Mouse (Mus musculus) right cerebral cortex, postnatal 36 days (tissue): ENCODE data around the gene Usp12.
A peak's percentile ranks its signal among the peaks of the same experiment; 100 is the strongest.

Experiments used
- DNase-seq, 2 experiments: peaks; one replicate each; pipeline ENCODE4 v3.0.0; 2022; ENCODE audit warnings: low spot score in 2 of 2, mixed read lengths in 1 of 2

Usp12 gene

GRCm38 (mm10) chr5:146798031-146798430 lies 3.2 kb upstream of the Usp12 start:
- no peak for DNase-seq

GRCm38 (mm10) chr5:146795728-146796127 lies 922 bp upstream of the Usp12 start:
- DNase-seq: no peak

GRCm38 (mm10) chr5:146794084-146794852 lies 538 bp downstream of the Usp12 start:
- no peak for DNase-seq

- no peak for DNase-seq
Measured at GRCm38 (mm10) chr5:146793630-146794083, 1.1 kb downstream of the Usp12 start.

GRCm38 (mm10) chr5:146792140-146792791 lies 2.5 kb downstream of the Usp12 start:
- DNase-seq: no peak

GRCm38 (mm10) chr5:146790944-146791343 lies 3.9 kb downstream of the Usp12 start:
- DNase-seq: peak in 1 of 2 experiments; percentile 23

GRCm38 (mm10) chr5:146789413-146789812 lies 5.4 kb downstream of the Usp12 start:
- DNase-seq: no peak

GRCm38 (mm10) chr5:146786123-146786522 lies 8.7 kb downstream of the Usp12 start:
- no peak for DNase-seq

- no peak for DNase-seq
Measured at GRCm38 (mm10) chr5:146783891-146784290, 10.9 kb downstream of the Usp12 start.

GRCm38 (mm10) chr5:146783300-146783699 lies 11.5 kb downstream of the Usp12 start:
- DNase-seq: no peak

- no peak for DNase-seq
Measured at GRCm38 (mm10) chr5:146781663-146782062, 13.1 kb downstream of the Usp12 start.

- no peak for DNase-seq
Measured at GRCm38 (mm10) chr5:146779931-146780330, 14.9 kb downstream of the Usp12 start.

- DNase-seq: no peak
Measured at GRCm38 (mm10) chr5:146776988-146777639, 17.7 kb downstream of the Usp12 start.

GRCm38 (mm10) chr5:146771982-146772381 lies 22.8 kb downstream of the Usp12 start:
- no peak for DNase-seq

- DNase-seq: no peak
Measured at GRCm38 (mm10) chr5:146770002-146770848, 24.6 kb downstream of the Usp12 start.

GRCm38 (mm10) chr5:146765791-146766190 lies 29.0 kb downstream of the Usp12 start:
- DNase-seq: no peak

- DNase-seq: no peak
Measured at GRCm38 (mm10) chr5:146759159-146759558, 35.6 kb downstream of the Usp12 start.

- no peak for DNase-seq
Measured at GRCm38 (mm10) chr5:146757921-146758320, 36.9 kb downstream of the Usp12 start.

- DNase-seq: no peak
Measured at GRCm38 (mm10) chr5:146757316-146757715, 37.5 kb downstream of the Usp12 start.

- DNase-seq: no peak
Measured at GRCm38 (mm10) chr5:146753181-146753580, 41.6 kb downstream of the Usp12 start.

- DNase-seq: no peak
Measured at GRCm38 (mm10) chr5:146750958-146751357, 43.8 kb downstream of the Usp12 start.

GRCm38 (mm10) chr5:146750273-146750672 lies 44.5 kb downstream of the Usp12 start:
- no peak for DNase-seq
